Mouse (Mus musculus) brain, embryonic 14.5 days (tissue): ENCODE data around the gene Ssr2.

Source experiments
- CTCF ChIP-seq: fragments of 200-500 bp; IDR thresholded peaks from 2 replicates; pipeline ENCODE4 v1.5.1; 2012; ENCODE audit warnings: inconsistent platforms, mild to moderate bottlenecking, moderate library complexity, borderline replicate concordance; ENCODE audit not compliant: insufficient read depth, insufficient read length; ENCODE audit errors: extremely low read depth
- POLR2A ChIP-seq: fragments of 200-500 bp; IDR thresholded peaks from 2 replicates; pipeline ENCODE4 v1.6.1; 2012; ENCODE audit warnings: mild to moderate bottlenecking, inconsistent platforms, borderline replicate concordance; ENCODE audit not compliant: poor library complexity, insufficient read depth, insufficient read length, severe bottlenecking; ENCODE audit errors: extremely low read depth

DNA sequence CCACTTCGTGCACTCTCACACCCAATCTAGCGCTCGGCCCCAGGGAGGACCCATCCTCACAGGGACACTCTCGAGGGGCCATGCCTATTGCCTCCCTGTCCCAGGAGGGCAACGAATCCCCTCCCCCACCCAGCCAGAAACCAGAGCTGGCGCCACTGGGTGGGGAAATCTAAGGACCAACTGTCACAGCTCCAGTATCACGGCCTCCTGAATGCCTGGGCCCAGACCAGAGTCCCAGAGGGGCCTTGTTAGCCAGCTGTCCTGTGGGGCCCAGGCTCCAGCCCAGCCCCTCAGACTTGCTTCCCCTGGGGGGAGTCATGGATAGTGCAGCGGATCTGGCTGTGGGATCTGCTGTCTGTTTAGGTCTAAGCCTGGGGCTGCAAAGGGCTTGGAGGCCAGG, 48.1 kb upstream of the Ssr2 start:
- TF ChIP-seq POLR2A (no peak), CTCF (no peak)
